Mouse (Mus musculus) liver, embryonic 12.5 days (tissue): ENCODE data around the gene Dars2. TPM values are rescaled to one million over a fixed set of nuclear protein-coding genes. Genes with fewer than 3 reads are reported as not detected.
"Not testable (repeated sequence)": the region's sequence is repeated elsewhere in the genome, so short reads cannot be mapped to it uniquely, and the experiment has no call there.

ENCODE experiments used
- ATAC-seq: fragments of 200-750 bp; cut with Nextera tagmentation; 2 replicates; pipeline ENCODE4 v1.8.0; 2017; ENCODE audit warnings: moderate number of reproducible peaks, mild to moderate bottlenecking, moderate library complexity
- H3K27ac ChIP-seq: fragments of 300-500 bp; sonication (generic); 2 replicates; pipeline ENCODE4 v1.5.1; 2016; ENCODE audit warnings: mild to moderate bottlenecking
- H3K27me3 ChIP-seq: fragments of 300-500 bp; sonication (generic); replicated peaks from 2 replicates; pipeline ENCODE4 v1.6.1; 2016; ENCODE audit warnings: mild to moderate bottlenecking, moderate library complexity
- H3K36me3 ChIP-seq: fragments of 300-500 bp; sonication (generic); 2 replicates; pipeline ENCODE4 v1.6.1; 2016; ENCODE audit warnings: mild to moderate bottlenecking, moderate library complexity
- H3K4me1 ChIP-seq: fragments of 300-500 bp; sonication (generic); 2 replicates; pipeline ENCODE4 v1.6.1; 2016
- H3K4me2 ChIP-seq: fragments of 300-500 bp; sonication (generic); 2 replicates; pipeline ENCODE4 v1.6.1; 2016; ENCODE audit warnings: mild to moderate bottlenecking, moderate library complexity
- H3K4me3 ChIP-seq: fragments of 300-500 bp; sonication (generic); 2 replicates; pipeline ENCODE4 v1.5.1; 2016; ENCODE audit warnings: mild to moderate bottlenecking, moderate library complexity
- H3K9ac ChIP-seq: fragments of 300-500 bp; sonication (generic); 2 replicates; pipeline ENCODE4 v1.6.1; 2016; ENCODE audit warnings: mild to moderate bottlenecking, moderate library complexity
- H3K9me3 ChIP-seq: fragments of 300-500 bp; sonication (generic); replicated peaks from 2 replicates; pipeline ENCODE4 v1.6.1; 2016; ENCODE audit warnings: mild to moderate bottlenecking, moderate library complexity
- WGBS: fragments of 180-500 bp; shearing (Covaris S2); methylation state at CpG from one replicate; pipeline ENCODE4 v1.1.7; 2016; ENCODE audit not compliant: insufficient replicate concordance; 5-methylcytosine and 5-hydroxymethylcytosine counted together
- polyA plus RNA-seq: library from polyadenylated mRNA; unstranded; fragments of >200 nt; fragmentation: Nextera tagmentation; extraction: Ambion mirVana; gene quantifications from 2 replicates; pipeline ENCODE4 v1.2.1, GENCODE M21; 2016

Gene Dars2
- polyA plus RNA-seq, 1 experiment from 2014 or later, result 50.2 TPM

DNA sequence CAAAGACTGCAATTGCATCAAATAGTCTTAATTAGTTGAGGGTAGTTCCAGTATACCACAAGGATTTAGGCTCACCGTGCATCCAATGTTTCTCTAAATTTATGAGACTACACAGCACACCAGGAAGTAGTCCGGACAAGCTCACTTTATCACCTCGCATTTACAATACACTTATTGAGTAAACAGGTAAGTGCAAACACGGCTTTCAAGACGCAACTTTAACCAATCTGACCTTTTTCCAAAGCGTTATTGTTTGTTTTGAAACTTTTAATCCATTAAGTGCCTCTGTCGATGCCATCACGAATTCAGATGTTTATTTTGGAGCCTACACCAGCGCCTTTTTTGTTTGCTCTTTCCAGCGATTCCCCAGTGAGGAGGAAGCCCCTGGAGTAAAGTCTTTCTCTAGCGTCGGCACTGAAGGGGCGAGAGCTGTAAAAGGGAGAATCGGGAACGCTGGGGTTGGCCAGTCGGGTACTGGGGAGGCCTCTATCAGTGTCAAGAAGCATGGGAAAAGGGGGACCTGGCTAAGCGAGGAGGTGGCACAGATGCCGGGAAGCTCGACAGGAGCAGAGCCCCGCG lies 36.5 kb downstream of the Dars2 start:
- ATAC-seq, result no peak
- Histone ChIP-seq H3K4me1 (peaks cover 43% of the 10 kb centered on the region), H3K27me3 (no peaks in the 10 kb centered on the region), H3K4me3 (peak overlapping the region; percentile 78), H3K4me2 (peak overlapping the region; percentile 88), H3K9ac (peak overlapping the region; percentile 86), H3K9me3 (no peaks in the 10 kb centered on the region), H3K27ac (peak overlapping the region; percentile 93), H3K36me3 (peaks cover 57% of the 10 kb centered on the region)
- WGBS, result 2% methylated on average over 21 of the region's 21 CpGs

DNA sequence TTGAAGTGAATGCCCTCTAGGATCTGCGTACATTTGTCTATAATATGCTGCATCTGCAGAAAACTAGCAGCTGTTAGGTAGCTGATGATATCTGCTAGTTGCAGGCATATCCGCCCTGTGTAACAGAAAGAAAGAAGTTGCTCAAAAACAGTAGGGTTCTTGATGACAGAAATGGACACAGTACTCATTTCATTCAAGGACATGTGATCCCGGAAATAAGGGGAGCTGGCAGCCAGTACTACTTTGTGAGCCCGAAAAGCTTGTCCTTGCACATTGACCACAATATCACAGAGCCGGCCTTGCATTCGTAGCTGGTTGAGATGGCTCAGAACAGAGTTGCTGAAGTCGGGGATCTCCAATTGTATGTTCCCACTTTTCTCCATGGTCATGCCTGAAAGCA lies 38.1 kb downstream of the Dars2 start:
- Histone ChIP-seq H3K27me3 (no peaks in the 10 kb centered on the region), H3K9ac (peak overlapping the region; percentile 12; the same call in 1 of the 2 replicates), H3K4me1 (peaks cover 33% of the 10 kb centered on the region), H3K27ac (0 out of 2 replicates have a peak overlapping the region, but pooled peaks have one; percentile 48), H3K9me3 (no peaks in the 10 kb centered on the region), H3K4me2 (no peak overlapping the region; the same call in 1 of the 2 replicates), H3K4me3 (no peak overlapping the region), H3K36me3 (peaks cover 41% of the 10 kb centered on the region)
- no peak for ATAC-seq
- WGBS, result 78% methylated on average over 7 of the region's 7 CpGs

DNA sequence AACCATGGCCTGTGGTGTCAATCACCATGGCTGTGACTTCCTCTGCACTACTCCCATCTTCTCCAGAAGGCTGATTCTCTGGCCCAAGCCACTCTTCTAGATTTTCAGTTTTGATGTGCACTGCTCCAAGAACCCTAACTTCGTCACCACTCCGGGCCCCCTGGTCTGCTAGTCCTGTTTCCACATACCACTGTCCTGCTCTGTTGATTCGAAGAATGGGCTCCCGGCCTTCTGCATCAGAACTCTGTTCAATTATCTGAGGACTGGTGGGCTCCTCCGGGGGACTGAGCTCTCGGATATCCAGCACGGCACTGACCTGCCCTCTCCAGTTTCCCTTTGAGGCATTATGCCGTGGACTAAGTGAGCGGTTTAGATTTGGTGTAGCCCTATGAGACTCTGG lies 38.6 kb downstream of the Dars2 start:
- ATAC-seq, result no peak
- peaks cover 31% of the 10 kb centered on the region for H3K4me1 ChIP-seq
- H3K9me3 ChIP-seq, result no peaks in the 10 kb centered on the region
- H3K4me3 ChIP-seq, result no peak overlapping the region
- H3K9ac ChIP-seq, result no peak overlapping the region
- 83% methylated on average over 9 of the region's 9 CpGs for WGBS
- peaks cover 38% of the 10 kb centered on the region for H3K36me3 ChIP-seq
- no peak overlapping the region for H3K27ac ChIP-seq
- H3K4me2 ChIP-seq, result no peak overlapping the region
- no peaks in the 10 kb centered on the region for H3K27me3 ChIP-seq

DNA sequence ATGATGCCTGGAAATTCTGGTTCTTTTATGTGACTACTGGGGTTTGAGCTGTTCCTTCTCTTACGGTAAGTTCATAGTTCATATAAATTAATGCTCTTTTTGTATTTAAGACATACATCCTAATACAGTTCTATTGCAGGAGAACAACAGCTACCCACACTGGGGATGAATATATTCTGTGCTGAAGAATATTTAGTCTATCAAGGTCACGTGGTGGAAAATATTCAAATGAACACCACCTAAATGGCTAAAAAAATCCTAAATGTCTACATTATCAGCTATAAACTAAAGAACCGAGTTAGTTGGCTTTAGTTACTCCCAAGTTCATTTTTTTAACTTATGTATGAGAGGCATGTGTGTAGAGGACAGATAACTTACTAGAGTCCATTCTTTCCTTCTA lies 40.4 kb downstream of the Dars2 start:
- H3K9me3 ChIP-seq, result no peaks in the 10 kb centered on the region
- H3K27ac ChIP-seq, result no peak overlapping the region
- 76% methylated on average over 3 of the region's 3 CpGs for WGBS
- no peak overlapping the region for H3K9ac ChIP-seq
- no peak overlapping the region for H3K4me2 ChIP-seq
- peaks cover 28% of the 10 kb centered on the region for H3K4me1 ChIP-seq
- ATAC-seq, result no peak
- H3K36me3 ChIP-seq, result peaks cover 28% of the 10 kb centered on the region; the same call in 1 of the 2 replicates
- no peak overlapping the region for H3K4me3 ChIP-seq
- no peaks in the 10 kb centered on the region for H3K27me3 ChIP-seq

DNA sequence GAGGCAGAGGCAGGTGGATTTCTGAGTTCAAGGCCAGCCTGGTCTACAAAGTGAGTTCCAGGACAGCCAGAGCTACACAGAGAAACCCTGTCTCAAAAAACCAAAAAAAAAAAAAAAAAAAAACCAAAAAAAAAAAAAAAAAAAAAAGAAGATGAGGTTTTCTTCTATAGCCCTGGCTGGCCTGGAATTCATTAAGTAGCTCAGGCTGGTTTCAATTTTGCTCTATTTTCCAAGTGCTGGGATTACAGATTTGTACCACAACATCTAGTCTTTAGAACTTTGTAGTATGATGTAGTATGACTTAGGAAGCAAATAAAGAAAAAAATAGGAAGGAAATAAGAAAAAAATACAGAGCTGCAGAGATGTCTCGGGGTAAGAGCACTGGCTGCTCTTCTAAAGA lies 42.0 kb downstream of the Dars2 start:
- WGBS, result 74% methylated on average over 1 of the region's 1 CpGs
- H3K4me3 ChIP-seq, H3K9me3 ChIP-seq, H3K27ac ChIP-seq, ATAC-seq, H3K4me2 ChIP-seq, H3K27me3 ChIP-seq, H3K9ac ChIP-seq: not testable (repeated sequence)
- Histone ChIP-seq H3K36me3 (peaks cover 28% of the 10 kb centered on the region; the same call in 1 of the 2 replicates), H3K4me1 (peaks cover 20% of the 10 kb centered on the region)

DNA sequence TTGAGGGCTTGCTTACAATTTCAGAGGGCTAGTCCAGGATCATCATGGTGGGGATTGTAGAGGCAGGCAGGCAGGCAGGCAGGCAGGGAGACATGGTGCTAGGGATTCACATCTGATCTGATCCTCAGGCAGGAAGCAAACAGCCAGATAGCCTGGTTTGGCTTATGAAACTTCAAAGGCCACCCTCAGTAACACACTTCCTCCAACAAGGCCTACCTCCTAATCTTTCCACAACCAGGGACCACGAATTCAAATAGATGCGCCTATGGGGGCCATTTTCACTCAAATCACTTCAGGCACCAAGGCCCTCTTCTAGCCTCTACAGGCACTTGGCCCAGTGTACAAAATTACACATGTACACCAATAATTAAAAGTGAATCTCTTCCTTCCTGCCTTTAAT lies 43.3 kb downstream of the Dars2 start:
- no peak overlapping the region for H3K27ac ChIP-seq
- ATAC-seq, result no peak
- H3K9ac ChIP-seq, result no peak overlapping the region
- H3K4me1 ChIP-seq, result peaks cover 7% of the 10 kb centered on the region
- H3K9me3 ChIP-seq, result no peaks in the 10 kb centered on the region
- H3K36me3 ChIP-seq, result peaks cover 26% of the 10 kb centered on the region; the same call in 1 of the 2 replicates
- H3K4me2 ChIP-seq, result no peak overlapping the region
- H3K4me3 ChIP-seq, result no peak overlapping the region
- no peaks in the 10 kb centered on the region for H3K27me3 ChIP-seq
- WGBS, result 58% methylated on average over 2 of the region's 2 CpGs

DNA sequence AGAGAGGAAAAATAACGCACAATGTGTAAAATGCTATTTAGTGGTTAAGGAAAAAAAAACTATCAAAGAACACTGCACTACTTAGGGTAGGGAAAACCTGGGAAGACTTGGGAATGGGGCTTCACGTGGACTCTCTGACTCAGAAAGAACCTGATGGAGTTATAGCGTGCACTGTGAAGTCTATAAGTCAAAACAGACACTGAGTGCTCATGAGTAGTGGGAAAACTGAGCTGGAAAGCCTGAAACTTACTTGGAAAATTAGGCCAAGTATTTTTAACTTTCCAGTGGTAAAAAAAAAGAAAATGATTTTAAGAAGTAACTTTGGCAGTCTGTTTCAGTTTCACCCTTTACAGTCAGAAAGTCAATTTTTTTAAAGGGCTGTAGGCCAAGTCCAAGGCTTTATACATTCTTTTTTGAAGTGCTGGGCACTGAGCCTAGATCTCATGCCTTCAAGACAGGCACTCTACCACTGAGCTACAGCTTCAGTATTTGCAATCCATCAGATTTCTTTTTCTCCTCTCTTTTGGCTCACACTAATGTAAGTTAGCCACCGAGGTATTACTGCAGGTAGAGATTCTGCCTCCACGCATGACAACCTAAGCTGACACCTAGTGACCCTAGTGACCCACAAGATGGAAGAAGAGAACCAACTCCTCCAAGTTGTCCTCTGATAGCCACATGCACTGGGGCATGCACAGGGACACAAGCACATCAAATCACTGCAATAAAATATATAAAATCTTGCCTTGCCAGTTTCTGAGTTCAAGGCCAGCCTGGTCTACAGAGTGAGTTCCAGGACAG lies 44.8 kb downstream of the Dars2 start:
- H3K27ac ChIP-seq, result no peak overlapping the region
- H3K36me3 ChIP-seq, result peaks cover 16% of the 10 kb centered on the region; the same call in 1 of the 2 replicates
- ATAC-seq, result no peak
- H3K4me1 ChIP-seq, result 0 out of 2 replicates have a peak, but pooled peaks cover 3% of the 10 kb centered on the region
- H3K4me2 ChIP-seq, result no peak overlapping the region
- no peaks in the 10 kb centered on the region for H3K9me3 ChIP-seq
- no peaks in the 10 kb centered on the region for H3K27me3 ChIP-seq
- WGBS, result 76% methylated on average over 5 of the region's 5 CpGs
- H3K9ac ChIP-seq, result no peak overlapping the region
- H3K4me3 ChIP-seq, result no peak overlapping the region

DNA sequence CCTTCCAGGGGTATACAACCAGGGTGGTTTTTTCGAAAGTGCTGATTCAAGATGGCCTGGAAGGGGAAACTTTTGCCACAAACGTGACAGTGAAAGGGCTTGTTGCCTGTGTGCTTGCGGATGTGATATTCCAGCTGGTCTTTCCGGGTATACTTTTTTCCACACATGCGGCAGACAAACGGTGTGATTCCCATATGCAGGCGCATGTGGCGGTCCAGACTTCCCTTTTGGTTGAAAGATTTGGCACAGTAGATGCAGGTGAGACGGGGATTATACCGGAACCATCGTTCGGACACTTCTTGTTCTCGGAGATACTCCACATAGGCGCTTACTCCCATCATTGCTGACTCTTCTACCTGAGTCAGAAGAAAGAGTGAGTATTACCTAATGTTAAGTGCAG lies 50.4 kb downstream of the Dars2 start:
- H3K9ac ChIP-seq, result no peak overlapping the region
- 88% methylated on average over 14 of the region's 14 CpGs for WGBS
- no peak overlapping the region for H3K4me3 ChIP-seq
- H3K36me3 ChIP-seq, result peaks cover 17% of the 10 kb centered on the region
- H3K27me3 ChIP-seq, result no peaks in the 10 kb centered on the region
- H3K9me3 ChIP-seq, result no peaks in the 10 kb centered on the region
- H3K4me1 ChIP-seq, result no peaks in the 10 kb centered on the region
- H3K27ac ChIP-seq, result no peak overlapping the region
- ATAC-seq, result no peak
- no peak overlapping the region for H3K4me2 ChIP-seq

DNA sequence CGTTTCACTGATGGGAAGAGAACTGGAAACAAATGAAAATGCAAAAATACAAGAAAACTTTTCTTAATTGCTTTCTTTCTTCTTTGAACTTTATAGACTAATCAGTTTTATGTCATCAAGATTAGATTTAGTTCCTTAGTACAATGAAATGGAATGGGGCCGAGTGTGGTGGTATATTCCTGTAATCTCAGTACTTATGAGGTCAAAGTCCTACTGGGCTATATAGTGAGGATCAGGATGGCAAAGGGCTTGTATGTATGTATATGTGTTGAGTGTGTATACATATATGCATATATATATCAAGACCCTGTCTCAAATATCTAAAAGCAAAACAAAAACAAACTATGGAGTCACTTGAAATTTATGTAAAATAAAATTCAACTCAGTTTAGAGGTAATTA lies 54.1 kb downstream of the Dars2 start:
- peaks cover 24% of the 10 kb centered on the region for H3K36me3 ChIP-seq
- no peaks in the 10 kb centered on the region for H3K27me3 ChIP-seq
- no peak overlapping the region for H3K9ac ChIP-seq
- no peak overlapping the region for H3K4me2 ChIP-seq
- H3K4me1 ChIP-seq, result no peaks in the 10 kb centered on the region
- 68% methylated on average over 2 of the region's 2 CpGs for WGBS
- H3K9me3 ChIP-seq, result no peaks in the 10 kb centered on the region
- ATAC-seq, result no peak
- no peak overlapping the region for H3K4me3 ChIP-seq
- H3K27ac ChIP-seq, result no peak overlapping the region

DNA sequence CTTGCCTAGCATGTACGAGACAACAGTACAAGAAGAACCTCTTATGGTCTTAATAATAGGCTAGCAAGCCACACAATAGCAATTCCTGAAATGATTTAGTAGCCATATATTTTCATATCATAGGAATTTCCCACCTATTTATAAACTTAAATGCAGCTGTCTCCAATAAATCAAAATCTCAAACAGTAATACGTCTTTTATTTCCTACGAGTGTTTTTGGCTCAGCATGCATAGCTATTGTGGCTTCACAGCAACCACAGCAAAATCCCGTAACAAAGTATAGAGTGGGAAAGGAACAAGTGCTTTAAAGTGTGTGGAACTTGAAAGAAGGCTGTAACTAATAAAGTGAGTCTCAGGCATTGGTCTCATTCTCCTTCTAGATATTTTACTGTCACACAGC lies 60.0 kb downstream of the Dars2 start:
- Histone ChIP-seq H3K4me3 (no peak overlapping the region), H3K9me3 (no peaks in the 10 kb centered on the region), H3K27ac (no peak overlapping the region), H3K9ac (no peak overlapping the region), H3K4me1 (no peaks in the 10 kb centered on the region), H3K27me3 (no peaks in the 10 kb centered on the region), H3K4me2 (no peak overlapping the region), H3K36me3 (peaks cover 16% of the 10 kb centered on the region)
- 86% methylated on average over 4 of the region's 4 CpGs for WGBS
- ATAC-seq, result no peak

DNA sequence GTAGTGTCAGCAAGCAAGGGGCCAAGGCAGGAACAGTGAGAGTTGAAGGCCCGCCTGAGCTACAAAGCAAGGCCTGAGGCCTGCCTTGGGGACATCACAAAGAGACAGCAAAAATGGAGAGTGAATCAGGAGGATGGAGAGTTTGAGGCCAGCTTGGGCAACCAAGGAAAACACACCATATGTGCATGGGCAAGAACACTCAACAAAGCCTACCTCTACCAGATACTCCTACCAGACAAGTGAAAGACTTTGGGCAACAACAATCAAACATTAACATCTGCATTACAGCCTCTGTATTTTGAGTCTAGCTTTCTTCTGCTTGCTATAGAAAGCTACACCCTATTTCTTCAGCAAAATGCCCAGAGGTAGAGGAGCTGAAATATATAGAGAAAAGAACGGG lies 62.4 kb downstream of the Dars2 start:
- Histone ChIP-seq H3K36me3 (peaks cover 24% of the 10 kb centered on the region), H3K4me2 (no peak overlapping the region), H3K27ac (no peak overlapping the region), H3K9ac (no peak overlapping the region), H3K4me3 (no peak overlapping the region), H3K9me3 (no peaks in the 10 kb centered on the region), H3K27me3 (no peaks in the 10 kb centered on the region), H3K4me1 (no peaks in the 10 kb centered on the region)
- WGBS, result 76% methylated on average over 2 of the region's 2 CpGs
- no peak for ATAC-seq

DNA sequence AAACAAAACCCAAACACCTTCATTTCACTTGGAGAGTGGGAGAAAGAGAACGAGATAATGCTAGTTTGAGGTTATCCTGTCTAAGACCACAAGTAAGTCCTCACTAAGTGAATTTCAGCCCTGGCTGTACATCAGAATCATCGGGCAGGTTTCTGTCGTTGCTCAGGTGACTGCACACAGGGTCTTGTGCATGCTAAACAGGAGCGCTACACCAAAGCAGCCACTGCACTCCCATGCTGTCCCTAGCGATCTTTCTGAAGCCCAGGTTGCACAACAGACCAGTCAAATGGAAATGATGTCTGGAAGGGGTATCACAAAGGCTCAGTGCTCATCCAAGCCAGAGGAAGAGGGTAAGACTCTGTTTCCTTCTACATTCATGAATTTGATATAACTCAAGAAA lies 64.0 kb downstream of the Dars2 start:
- H3K4me2 ChIP-seq, result no peak overlapping the region
- H3K27me3 ChIP-seq, result no peaks in the 10 kb centered on the region
- no peak for ATAC-seq
- 75% methylated on average over 5 of the region's 5 CpGs for WGBS
- H3K4me3 ChIP-seq, result no peak overlapping the region
- no peak overlapping the region for H3K27ac ChIP-seq
- H3K4me1 ChIP-seq, result no peaks in the 10 kb centered on the region
- no peaks in the 10 kb centered on the region for H3K9me3 ChIP-seq
- H3K9ac ChIP-seq, result no peak overlapping the region
- H3K36me3 ChIP-seq, result peaks cover 22% of the 10 kb centered on the region; the same call in 1 of the 2 replicates
